Mouse (Mus musculus): Measurements from ENCODE around the gene Dennd1b. TPM values are rescaled to one million over a fixed set of nuclear protein-coding genes. Genes with fewer than 3 reads are reported as not detected.

The Dennd1b gene
- 10.6 and 11.1 TPM in 2 replicates for polyA plus RNA-seq (2015; fragmentation: Nextera tagmentation; extraction: Ambion mirVana)

GRCm38 (mm10) chr1:138963161-138963867 is at the start of gene Dennd1b:
Gene Dennd1b, plus strand, starts transcription at chr1:138963435.
- H3K9ac ChIP-seq: peak within 1 kb of the TSS; percentile 94
- H3K9me3 ChIP-seq: no peaks in the 10 kb centered on the region
- peak; percentile 81 for ATAC-seq (ENCODE audit: low FRiP score)
- H3K36me3 ChIP-seq: 0 out of 2 replicates have a peak, but pooled peaks cover 12% of the 10 kb centered on the region
- peaks cover 8% of the 10 kb centered on the region for H3K4me1 ChIP-seq (replicated peaks)
- peak within 1 kb of the TSS; percentile 70 for H3K4me2 ChIP-seq
- H3K27me3 ChIP-seq: no peaks in the 10 kb centered on the region
- H3K27ac ChIP-seq: peak within 1 kb of the TSS; percentile 93
- peak within 1 kb of the TSS; percentile 81 for H3K4me3 ChIP-seq
- WGBS: 0% methylated on average over 33 of the region's 69 CpGs

GRCm38 (mm10) chr1:138915596-138915995 is 47.6 kb upstream of the Dennd1b start:
- Histone ChIP-seq H3K4me1 (replicated peaks) (no peaks in the 10 kb centered on the region), H3K9ac (no peak overlapping the region), H3K27me3 (no peaks in the 10 kb centered on the region), H3K4me3 (no peak overlapping the region), H3K27ac (no peak overlapping the region), H3K36me3 (no peaks in the 10 kb centered on the region), H3K4me2 (no peak overlapping the region), H3K9me3 (no peaks in the 10 kb centered on the region)
- 93% methylated on average over 3 of the region's 3 CpGs for WGBS
- ATAC-seq (ENCODE audit: low FRiP score): no peak

- no peaks in the 10 kb centered on the region for H3K4me1 ChIP-seq (replicated peaks)
- H3K27me3 ChIP-seq: no peaks in the 10 kb centered on the region
- no peaks in the 10 kb centered on the region for H3K36me3 ChIP-seq
- no peaks in the 10 kb centered on the region for H3K9me3 ChIP-seq
- H3K27ac ChIP-seq: no peak overlapping the region
- no peak overlapping the region for H3K4me3 ChIP-seq
- no peak overlapping the region for H3K4me2 ChIP-seq
- WGBS: 90% methylated on average over 5 of the region's 5 CpGs
- ATAC-seq (ENCODE audit: low FRiP score): no peak
- H3K9ac ChIP-seq: no peak overlapping the region
Observed at GRCm38 (mm10) chr1:138919601-138920000, 43.6 kb upstream of the Dennd1b start.

GRCm38 (mm10) chr1:138920082-138920481 is 43.2 kb upstream of the Dennd1b start:
- WGBS: 83% methylated on average over 3 of the region's 3 CpGs
- H3K36me3 ChIP-seq: no peaks in the 10 kb centered on the region
- no peak overlapping the region for H3K4me2 ChIP-seq
- H3K4me3 ChIP-seq: no peak overlapping the region
- no peaks in the 10 kb centered on the region for H3K4me1 ChIP-seq (replicated peaks)
- ATAC-seq (ENCODE audit: low FRiP score): no peak
- H3K9ac ChIP-seq: no peak overlapping the region
- H3K27me3 ChIP-seq: no peaks in the 10 kb centered on the region
- H3K27ac ChIP-seq: no peak overlapping the region
- no peaks in the 10 kb centered on the region for H3K9me3 ChIP-seq

DNA sequence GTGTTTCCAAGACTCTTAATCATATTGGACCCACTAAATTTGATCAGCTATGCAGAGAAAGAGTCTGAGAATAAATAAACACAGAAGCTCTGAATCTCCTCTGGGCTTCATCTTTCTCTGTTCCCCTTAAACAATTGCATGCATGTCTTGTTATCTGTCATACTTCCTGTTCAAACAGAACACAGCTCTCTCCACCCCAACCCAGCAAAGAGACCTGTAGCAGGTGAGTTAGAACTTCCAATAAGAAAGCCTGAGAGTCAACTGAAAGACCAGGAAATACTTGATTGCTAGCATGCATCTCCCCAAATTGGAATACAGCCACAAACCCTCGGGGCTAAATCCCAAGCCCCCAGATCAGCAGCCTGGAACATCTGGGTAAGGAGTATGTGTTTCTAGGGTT is 42.4 kb upstream of the Dennd1b start:
- WGBS: 90% methylated on average over 1 of the region's 1 CpGs
- no peak overlapping the region for H3K27ac ChIP-seq
- no peak overlapping the region for H3K4me3 ChIP-seq
- no peaks in the 10 kb centered on the region for H3K36me3 ChIP-seq
- no peak overlapping the region for H3K4me2 ChIP-seq
- H3K27me3 ChIP-seq: no peaks in the 10 kb centered on the region
- H3K4me1 ChIP-seq (replicated peaks): no peaks in the 10 kb centered on the region
- H3K9me3 ChIP-seq: no peaks in the 10 kb centered on the region
- no peak for ATAC-seq (ENCODE audit: low FRiP score)
- no peak overlapping the region for H3K9ac ChIP-seq

- no peak overlapping the region for H3K4me3 ChIP-seq
- whole genome bisulfite sequencing: 95% methylated on average over 6 of the region's 6 CpGs
- no peaks in the 10 kb centered on the region for H3K9me3 ChIP-seq
- no peak overlapping the region for H3K4me2 ChIP-seq
- H3K27ac ChIP-seq: no peak overlapping the region
- ATAC-seq (ENCODE audit: low FRiP score): no peak
- H3K36me3 ChIP-seq: no peaks in the 10 kb centered on the region
- H3K4me1 ChIP-seq (replicated peaks): no peaks in the 10 kb centered on the region
- no peak overlapping the region for H3K9ac ChIP-seq
- H3K27me3 ChIP-seq: no peaks in the 10 kb centered on the region
Observed at GRCm38 (mm10) chr1:138922886-138923285, 40.3 kb upstream of the Dennd1b start.

GRCm38 (mm10) chr1:138924282-138924681 is 39.0 kb upstream of the Dennd1b start:
- Histone ChIP-seq H3K36me3 (no peaks in the 10 kb centered on the region), H3K27me3 (no peaks in the 10 kb centered on the region), H3K4me3 (no peak overlapping the region), H3K9ac (no peak overlapping the region), H3K27ac (no peak overlapping the region), H3K4me2 (no peak overlapping the region), H3K4me1 (replicated peaks) (no peaks in the 10 kb centered on the region), H3K9me3 (no peaks in the 10 kb centered on the region)
- no peak for ATAC-seq (ENCODE audit: low FRiP score)
- 82% methylated on average over 2 of the region's 2 CpGs for WGBS

DNA sequence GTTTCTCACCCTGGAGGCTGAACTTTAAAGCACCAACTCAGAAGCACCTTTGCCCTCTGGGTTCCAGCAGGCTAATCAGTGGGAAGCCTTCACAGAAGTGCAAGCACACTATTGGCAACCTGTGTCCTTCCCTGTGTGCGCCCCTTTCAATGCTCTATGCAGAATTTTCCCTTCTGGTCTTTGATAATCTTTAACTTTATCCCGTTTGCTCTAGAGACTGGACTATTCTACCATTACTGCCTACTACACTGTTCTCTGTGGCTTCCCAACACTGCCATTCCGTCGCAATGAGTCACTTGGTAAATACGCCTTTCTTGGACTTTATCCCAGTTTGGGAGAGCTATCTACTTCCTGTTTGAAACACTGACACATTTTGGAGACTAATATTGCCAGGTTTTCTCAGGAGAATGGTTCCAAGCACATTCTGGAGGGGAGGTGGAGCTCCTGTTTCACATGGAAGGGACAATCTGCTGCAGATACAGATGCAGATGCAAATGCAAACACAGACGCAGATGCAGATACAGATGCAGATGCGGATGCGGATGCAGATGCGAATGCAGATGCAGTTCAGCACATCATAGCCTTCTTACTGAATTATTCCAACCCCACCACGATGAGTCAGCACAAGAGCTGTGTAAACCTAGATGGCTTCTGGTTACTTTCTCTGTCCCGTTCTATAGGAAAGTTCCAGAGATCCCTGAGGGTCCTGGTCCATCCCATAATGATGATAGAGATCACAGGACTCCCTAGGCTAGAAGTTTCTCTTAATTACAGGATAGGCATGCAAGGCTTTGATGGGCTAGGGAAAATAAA is 34.4 kb upstream of the Dennd1b start:
- no peaks in the 10 kb centered on the region for H3K27me3 ChIP-seq
- no peak for ATAC-seq (ENCODE audit: low FRiP score)
- WGBS: 88% methylated on average over 11 of the region's 11 CpGs
- no peaks in the 10 kb centered on the region for H3K9me3 ChIP-seq
- no peak overlapping the region for H3K4me2 ChIP-seq
- no peaks in the 10 kb centered on the region for H3K4me1 ChIP-seq (replicated peaks)
- no peak overlapping the region for H3K9ac ChIP-seq
- H3K36me3 ChIP-seq: no peaks in the 10 kb centered on the region
- H3K4me3 ChIP-seq: no peak overlapping the region
- no peak overlapping the region for H3K27ac ChIP-seq

GRCm38 (mm10) chr1:138929985-138930384 is 33.2 kb upstream of the Dennd1b start:
- Histone ChIP-seq H3K4me1 (replicated peaks) (no peaks in the 10 kb centered on the region), H3K27ac (no peak overlapping the region), H3K36me3 (no peaks in the 10 kb centered on the region), H3K27me3 (no peaks in the 10 kb centered on the region), H3K4me2 (no peak overlapping the region), H3K4me3 (no peak overlapping the region), H3K9me3 (no peaks in the 10 kb centered on the region), H3K9ac (no peak overlapping the region)
- WGBS: 74% methylated on average over 3 of the region's 3 CpGs
- ATAC-seq (ENCODE audit: low FRiP score): no peak

DNA sequence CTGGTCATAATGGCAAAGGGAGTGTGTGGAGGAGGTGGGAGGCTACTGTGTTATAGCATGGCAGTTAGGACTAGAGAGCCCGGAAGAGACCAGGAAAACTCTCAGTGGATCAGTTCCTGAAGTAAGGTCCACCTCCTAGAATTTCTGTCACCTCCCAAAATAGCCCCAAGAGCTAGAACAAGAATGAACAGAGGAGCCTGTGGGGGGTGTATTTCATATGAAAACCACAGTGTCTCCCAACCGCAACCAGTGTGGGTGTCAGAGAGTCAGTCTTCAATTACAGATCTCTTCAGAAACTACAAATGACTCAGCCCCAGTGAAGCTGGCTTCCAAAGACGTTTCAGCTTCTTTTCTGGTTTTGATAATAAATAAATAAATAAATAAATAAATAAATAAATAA is 32.4 kb upstream of the Dennd1b start:
- Histone ChIP-seq H3K9me3 (no peaks in the 10 kb centered on the region), H3K36me3 (no peaks in the 10 kb centered on the region), H3K27me3 (no peaks in the 10 kb centered on the region), H3K4me3 (no peak overlapping the region), H3K27ac (no peak overlapping the region), H3K4me2 (no peak overlapping the region), H3K9ac (no peak overlapping the region), H3K4me1 (replicated peaks) (no peaks in the 10 kb centered on the region)
- no peak for ATAC-seq (ENCODE audit: low FRiP score)
- 79% methylated on average over 3 of the region's 3 CpGs for WGBS

DNA sequence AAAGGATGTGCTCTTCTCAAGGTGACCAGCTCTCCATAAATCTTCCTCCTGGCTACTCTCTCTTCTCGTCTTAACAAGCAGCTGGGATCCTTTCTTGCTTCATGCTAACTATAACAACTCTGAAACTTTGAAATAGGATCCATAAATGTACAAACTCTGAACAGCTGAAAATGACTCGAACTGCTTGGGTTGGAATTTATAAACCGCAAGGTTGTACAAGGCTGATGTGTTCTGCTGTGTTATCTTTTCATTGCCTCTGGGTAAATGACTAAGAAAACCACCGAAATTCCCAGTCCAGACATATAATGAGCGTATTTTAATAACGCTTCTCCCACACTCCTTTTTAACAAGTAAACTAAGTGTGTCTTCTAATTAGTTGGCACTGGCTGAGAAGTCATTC is 27.1 kb upstream of the Dennd1b start:
- Histone ChIP-seq H3K4me1 (replicated peaks) (no peaks in the 10 kb centered on the region), H3K4me2 (no peak overlapping the region), H3K36me3 (no peaks in the 10 kb centered on the region), H3K27ac (no peak overlapping the region), H3K27me3 (no peaks in the 10 kb centered on the region), H3K9ac (no peak overlapping the region), H3K4me3 (no peak overlapping the region), H3K9me3 (no peaks in the 10 kb centered on the region)
- ATAC-seq (ENCODE audit: low FRiP score): no peak
- 87% methylated on average over 6 of the region's 6 CpGs for WGBS

- H3K27me3 ChIP-seq: no peaks in the 10 kb centered on the region
- no peaks in the 10 kb centered on the region for H3K4me1 ChIP-seq (replicated peaks)
- H3K4me3 ChIP-seq: no peak overlapping the region
- no peak overlapping the region for H3K27ac ChIP-seq
- 83% methylated on average over 6 of the region's 6 CpGs for WGBS
- no peak for ATAC-seq (ENCODE audit: low FRiP score)
- no peaks in the 10 kb centered on the region for H3K36me3 ChIP-seq
- H3K4me2 ChIP-seq: no peak overlapping the region
- H3K9me3 ChIP-seq: no peaks in the 10 kb centered on the region
- no peak overlapping the region for H3K9ac ChIP-seq
Observed at GRCm38 (mm10) chr1:138937686-138938370, 25.4 kb upstream of the Dennd1b start.

All from hindbrain, embryonic 13.5 days (tissue).